Mouse (Mus musculus) C2C12 (cell line): ENCODE results near the gene Vinac1. TPM values are rescaled to one million over a fixed set of nuclear protein-coding genes. Genes with fewer than 3 reads are reported as not detected.

Source experiments
- H3K27me3 ChIP-seq: one replicate; pipeline ENCODE4 v1.6.1; 2011; ENCODE audit not compliant: control insufficient read depth, insufficient read depth, insufficient read length
- H3K36me3 ChIP-seq: one replicate; pipeline ENCODE4 v1.6.1; 2011; ENCODE audit not compliant: control insufficient read depth, insufficient read depth
- H3K4me3 ChIP-seq: one replicate; pipeline ENCODE4 v1.5.1; 2011; ENCODE audit warnings: mild to moderate bottlenecking, control low read depth; ENCODE audit not compliant: poor library complexity, insufficient read depth, severe bottlenecking
- H3K79me2 ChIP-seq: one replicate; pipeline ENCODE4 v1.6.1; 2011; ENCODE audit not compliant: control insufficient read depth, insufficient read depth
- H3K79me3 ChIP-seq: one replicate; pipeline ENCODE4 v1.6.1; 2011; ENCODE audit warnings: low read depth, control low read depth
- H3ac ChIP-seq: one replicate; pipeline ENCODE3; 2011; ENCODE audit warnings: low read depth; ENCODE audit not compliant: control insufficient read depth, insufficient read length
- CEBPB ChIP-seq: IDR thresholded peaks from one replicate; pipeline ENCODE4 v1.6.1; 2011; ENCODE audit warnings: low read depth, mild to moderate bottlenecking, control low read depth, moderate library complexity
- CTCF ChIP-seq: IDR thresholded peaks from one replicate; pipeline ENCODE4 v1.5.1; 2011; ENCODE audit not compliant: control insufficient read depth, insufficient read depth, insufficient read length
- FOSL1 ChIP-seq: IDR thresholded peaks from one replicate; pipeline ENCODE4 v1.8.0; 2011; ENCODE audit warnings: mild to moderate bottlenecking, low read length; ENCODE audit not compliant: poor library complexity, insufficient read depth, severe bottlenecking
- MAX ChIP-seq: IDR thresholded peaks from one replicate; pipeline ENCODE4 v1.6.1; 2011; ENCODE audit warnings: mild to moderate bottlenecking, control low read depth
- MYOD1 ChIP-seq: IDR thresholded peaks from one replicate; pipeline ENCODE4 v1.6.1; 2011; ENCODE audit warnings: low read depth; ENCODE audit not compliant: control insufficient read depth, insufficient read length
- MYOG ChIP-seq: IDR thresholded peaks from one replicate; pipeline ENCODE4 v1.6.1; 2011; ENCODE audit not compliant: control insufficient read depth, insufficient read length; ENCODE audit errors: extremely low read depth
- USF1 ChIP-seq: IDR thresholded peaks from one replicate; pipeline ENCODE4 v1.6.1; 2011; ENCODE audit warnings: low read depth, mild to moderate bottlenecking, control low read depth, moderate library complexity
- polyA plus RNA-seq: library from polyadenylated mRNA; unstranded; fragments of >200 nt; fragmentation: generic; extraction: Trizol; gene quantifications from one replicate; pipeline ENCODE4 v1.2.1, GENCODE M21; 2012; ENCODE audit warnings: missing spikeins

Gene Vinac1
- polyA plus RNA-seq, 1 experiment, result not detected

- H3ac ChIP-seq, result no peak overlapping the region
- peaks cover 40% of the 10 kb centered on the region for H3K36me3 ChIP-seq
- no peaks in the 10 kb centered on the region for H3K79me3 ChIP-seq
- no peak for TF ChIP-seq CTCF
- TF ChIP-seq USF1, result no peak
- TF ChIP-seq MYOG, result no peak
- no peak for TF ChIP-seq MAX
- TF ChIP-seq FOSL1, result no peak
- TF ChIP-seq MYOD1, result no peak
- TF ChIP-seq CEBPB, result no peak
- no peak overlapping the region for H3K4me3 ChIP-seq
- no peaks in the 10 kb centered on the region for H3K79me2 ChIP-seq
- H3K27me3 ChIP-seq, result no peaks in the 10 kb centered on the region
Measured at GRCm38 (mm10) chr2:129083514-129083913, 35.5 kb upstream of the Vinac1 start.

- no peak overlapping the region for H3K4me3 ChIP-seq
- H3K79me3 ChIP-seq, result peaks cover 2% of the 10 kb centered on the region
- H3K27me3 ChIP-seq, result no peaks in the 10 kb centered on the region
- TF ChIP-seq CEBPB (no peak), CTCF (no peak), MYOD1 (no peak), FOSL1 (no peak), USF1 (no peak), MYOG (no peak), MAX (no peak)
- no peaks in the 10 kb centered on the region for H3K79me2 ChIP-seq
- peaks cover 62% of the 10 kb centered on the region for H3K36me3 ChIP-seq
- H3ac ChIP-seq, result no peak overlapping the region
Measured at GRCm38 (mm10) chr2:129081097-129081496, 33.1 kb upstream of the Vinac1 start.

GRCm38 (mm10) chr2:129079194-129079593, 31.2 kb upstream of the Vinac1 start:
- H3K36me3 ChIP-seq, result peaks cover 53% of the 10 kb centered on the region
- H3K27me3 ChIP-seq, result no peaks in the 10 kb centered on the region
- H3K79me3 ChIP-seq, result peaks cover 5% of the 10 kb centered on the region
- no peak overlapping the region for H3K4me3 ChIP-seq
- peaks cover 9% of the 10 kb centered on the region for H3K79me2 ChIP-seq
- H3ac ChIP-seq, result no peak overlapping the region
- TF ChIP-seq CTCF (no peak), FOSL1 (no peak), MAX (no peak), MYOG (no peak), CEBPB (no peak), USF1 (no peak)

- Histone ChIP-seq H3K79me3 (peaks cover 9% of the 10 kb centered on the region), H3K4me3 (no peak overlapping the region), H3K79me2 (peaks cover 17% of the 10 kb centered on the region), H3K27me3 (no peaks in the 10 kb centered on the region), H3ac (no peak overlapping the region), H3K36me3 (peaks cover 52% of the 10 kb centered on the region)
- no peak for TF ChIP-seq USF1
- no peak for TF ChIP-seq MAX
- TF ChIP-seq CEBPB, result no peak
- no peak for TF ChIP-seq MYOG
- TF ChIP-seq MYOD1, result no peak
- no peak for TF ChIP-seq CTCF
- no peak for TF ChIP-seq FOSL1
Measured at GRCm38 (mm10) chr2:129078313-129078712, 30.3 kb upstream of the Vinac1 start.

GRCm38 (mm10) chr2:129070296-129070695, 22.3 kb upstream of the Vinac1 start:
- no peak for TF ChIP-seq MYOG
- TF ChIP-seq MAX, result no peak
- TF ChIP-seq USF1, result no peak
- TF ChIP-seq CTCF, result no peak
- no peak for TF ChIP-seq MYOD1
- TF ChIP-seq CEBPB, result no peak
- no peak for TF ChIP-seq FOSL1
- peaks cover 84% of the 10 kb centered on the region for H3K79me2 ChIP-seq
- H3K79me3 ChIP-seq, result peaks cover 37% of the 10 kb centered on the region
- no peak overlapping the region for H3K4me3 ChIP-seq
- H3K27me3 ChIP-seq, result no peaks in the 10 kb centered on the region
- H3ac ChIP-seq, result no peak overlapping the region
- peaks cover 12% of the 10 kb centered on the region for H3K36me3 ChIP-seq

GRCm38 (mm10) chr2:129066326-129066725, 18.4 kb upstream of the Vinac1 start:
- peak overlapping the region; percentile 99 for H3ac ChIP-seq
- no peaks in the 10 kb centered on the region for H3K27me3 ChIP-seq
- H3K79me2 ChIP-seq, result peaks cover 50% of the 10 kb centered on the region
- peak overlapping the region; percentile 85 for H3K4me3 ChIP-seq
- H3K79me3 ChIP-seq, result peaks cover 22% of the 10 kb centered on the region
- peaks cover 6% of the 10 kb centered on the region for H3K36me3 ChIP-seq
- TF ChIP-seq MYOG (no peak), MAX (no peak), CEBPB (no peak), MYOD1 (no peak), CTCF (no peak), USF1 (no peak), FOSL1 (no peak)
